Mouse (Mus musculus): ENCODE measurements around the gene Gtpbp3. TPM values are rescaled to one million over a fixed set of nuclear protein-coding genes. Genes with fewer than 3 reads are reported as not detected.
A peak's percentile ranks its signal among the peaks of the same experiment; 100 is the strongest.

The Gtpbp3 gene
- polyA plus RNA-seq, 3 experiments from 2014 or later, result 2.6 to 6.5 (median 3.4) TPM

DNA sequence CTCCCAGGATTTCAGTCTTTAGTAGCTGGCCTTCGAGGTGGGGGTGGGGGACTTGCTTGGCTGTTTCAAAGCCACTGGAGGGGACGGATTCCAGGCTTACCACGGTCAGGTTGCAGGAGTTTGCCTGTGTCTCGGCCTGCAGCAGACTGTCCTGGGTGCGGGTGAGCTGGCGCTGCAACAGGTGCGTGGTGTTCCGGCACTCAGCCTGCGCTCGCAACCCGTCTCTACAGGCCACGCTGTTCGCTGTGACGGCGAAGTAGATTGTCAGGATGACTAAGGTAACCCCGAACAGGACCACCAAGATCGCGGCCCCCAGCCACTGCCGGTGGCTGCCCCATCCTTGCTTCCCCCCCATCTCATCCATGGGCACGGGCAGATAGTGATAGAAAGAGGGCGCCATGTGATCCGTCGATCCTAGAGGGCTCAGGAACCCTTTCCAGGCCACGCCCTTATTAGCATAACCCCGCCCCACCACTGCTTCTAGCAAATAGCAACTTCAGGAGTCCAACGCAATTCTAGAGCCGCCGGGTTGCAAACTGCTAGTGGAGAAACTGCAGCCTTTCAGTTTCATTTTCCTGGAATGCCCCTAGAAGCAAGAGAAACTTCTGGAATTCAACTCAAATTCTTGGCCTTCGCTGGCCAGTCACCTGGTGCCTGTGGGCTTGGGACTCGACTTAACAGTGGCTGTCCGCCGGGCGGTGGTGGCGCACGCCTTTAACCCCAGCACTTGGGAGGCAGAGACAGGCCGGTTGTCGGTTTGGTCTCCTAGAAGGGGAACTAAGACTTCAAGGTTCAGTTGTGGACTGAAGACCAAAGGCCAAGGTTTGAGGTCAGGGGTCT lies 49.3 kb downstream of the Gtpbp3 start, which contains the start of gene Bst2:
TSS of gene Bst2 (minus strand) at position 429 of the 840 bp plus-strand sequence.
- peak; percentile 99 for ATAC-seq

DNA sequence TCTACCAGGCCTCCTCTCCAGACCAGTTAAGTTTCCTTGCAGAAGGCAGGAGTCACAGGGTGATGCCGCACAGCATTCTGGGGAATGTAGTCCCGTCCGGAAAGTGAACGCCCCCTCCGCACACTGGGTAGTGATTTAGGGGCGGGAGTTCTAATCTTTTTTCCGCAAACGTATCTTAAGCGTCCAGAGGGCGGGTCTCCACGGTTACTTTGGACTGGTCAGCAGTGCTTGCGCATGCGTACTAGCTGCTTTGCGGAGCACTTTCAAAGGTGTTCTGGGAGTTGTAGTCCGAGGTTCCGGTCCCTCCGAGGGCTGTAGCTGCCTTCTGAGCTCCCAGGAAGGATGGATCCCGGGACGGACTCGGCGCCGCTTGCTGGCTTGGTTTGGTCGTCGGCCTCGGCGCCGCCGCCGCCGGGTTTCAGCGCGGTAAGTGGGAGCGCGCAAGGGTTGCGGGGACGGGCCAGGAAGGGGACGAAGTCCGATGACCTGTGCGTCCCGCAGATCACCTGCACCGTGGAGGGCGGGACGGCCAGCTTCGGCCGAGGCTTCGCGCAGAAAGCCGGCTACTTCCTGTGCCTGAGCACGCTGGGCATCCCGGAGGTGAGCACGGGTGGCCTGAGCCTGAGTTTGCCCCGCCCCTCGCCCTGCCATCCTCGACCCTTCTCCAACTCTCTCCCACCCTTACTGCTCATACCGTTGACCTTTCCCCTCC lies 54.9 kb downstream of the Gtpbp3 start, which contains the start of gene Mvb12a:
TSS of gene Mvb12a (plus strand) at position 291 of the 712 bp plus-strand sequence.
- ATAC-seq, result peak; percentile 98

DNA sequence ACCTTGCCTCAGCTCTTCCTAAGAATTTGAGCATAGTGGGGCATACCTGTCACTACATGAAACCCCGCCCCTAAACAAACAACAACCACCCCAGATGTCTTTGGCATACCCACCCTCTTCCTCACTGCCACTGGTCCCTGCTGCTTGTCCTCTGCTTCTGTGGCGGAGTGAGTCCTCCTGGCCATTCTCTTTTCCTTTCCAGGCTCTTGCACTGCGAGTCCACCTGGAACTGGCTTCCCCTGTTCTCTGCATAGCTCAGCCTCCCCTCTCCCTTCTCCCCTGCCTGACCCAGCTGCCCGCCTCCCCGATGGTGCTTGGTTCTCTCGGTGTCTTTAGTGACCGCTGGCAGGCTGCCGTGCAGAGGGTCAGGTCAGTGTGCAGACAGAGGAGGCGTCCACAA lies 55.9 kb downstream of the Gtpbp3 start:
- ATAC-seq, result no peak

GRCm38 (mm10) chr8:71545053-71545452 lies 57.1 kb downstream of the Gtpbp3 start:
- no peak for ATAC-seq

DNA sequence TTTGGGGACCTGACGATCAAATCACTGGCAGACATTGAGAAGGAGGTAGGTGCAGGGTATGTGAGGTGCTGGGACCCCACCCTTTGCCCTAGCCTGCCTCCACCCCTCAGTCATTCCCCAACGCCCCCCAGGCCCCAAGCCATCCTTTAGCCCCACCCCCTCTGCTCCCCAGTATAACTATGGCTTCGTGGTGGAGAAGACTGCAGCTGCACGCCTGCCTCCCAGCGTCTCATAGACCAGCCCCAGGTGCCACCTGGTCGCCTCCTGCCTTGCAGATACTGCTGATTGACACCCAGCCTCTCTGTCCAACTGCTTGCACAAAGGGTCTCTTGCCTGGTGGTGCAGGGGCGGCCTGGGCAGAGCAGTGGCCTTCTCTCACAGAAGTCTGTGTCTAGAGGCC lies 59.7 kb downstream of the Gtpbp3 start:
- no peak for ATAC-seq

Other genes with a start within 250 kb of the Gtpbp3 start
- gene Myo9b, start 215.4 kb upstream of the Gtpbp3 start, polyA plus RNA-seq (2017; shearing (Covaris generic)), result 10 to 100 TPM; 18.3 to 20.4 (median 19.4) TPM
- 10 to 100 TPM; 26.5 to 53.0 (median 32.5) TPM for gene Haus8, start 215.2 kb upstream of the Gtpbp3 start, polyA plus RNA-seq (2017; shearing (Covaris generic))
- gene Use1, start 121.3 kb upstream of the Gtpbp3 start, polyA plus RNA-seq (2017; shearing (Covaris generic)), result 100 to 1,000 TPM; 185 to 341 (median 339) TPM
- 1 to 10 TPM; 3.3 to 4.7 (median 4.5) TPM for gene Ocel1, start 116.8 kb upstream of the Gtpbp3 start, polyA plus RNA-seq (2017; shearing (Covaris generic))
- 1 to 10 TPM in 2 of 3 experiments, under 1 TPM in 1; 0.93 to 2.4 (median 1.1) TPM for gene Nr2f6, start 106.1 kb upstream of the Gtpbp3 start, polyA plus RNA-seq (2017; shearing (Covaris generic))
- gene Ushbp1, start 92.3 kb upstream of the Gtpbp3 start, polyA plus RNA-seq (2017; shearing (Covaris generic)), result under 1 TPM in 2 of 3 experiments, not detected in 1; 0.13 to 0.21 TPM
- 10 to 100 TPM; 52.0 to 70.5 (median 54.7) TPM for gene Babam1, start 91.2 kb upstream of the Gtpbp3 start, polyA plus RNA-seq (2017; shearing (Covaris generic))
- 1 to 10 TPM in 2 of 3 experiments, under 1 TPM in 1; 0.62 to 4.9 (median 1.2) TPM for gene Ankle1, start 82.1 kb upstream of the Gtpbp3 start, polyA plus RNA-seq (2017; shearing (Covaris generic))
- gene Abhd8, start 24.4 kb upstream of the Gtpbp3 start, polyA plus RNA-seq (2017; shearing (Covaris generic)), result 10 to 100 TPM; 21.0 to 24.0 (median 23.1) TPM
- gene Mrpl34, start 23.1 kb upstream of the Gtpbp3 start, polyA plus RNA-seq (2017; shearing (Covaris generic)), result 10 to 100 TPM; 68.3 to 83.2 (median 80.6) TPM
- gene Dda1, start 18.9 kb upstream of the Gtpbp3 start, polyA plus RNA-seq (2017; shearing (Covaris generic)), result 10 to 100 TPM; 24.3 to 40.4 (median 25.5) TPM
- under 1 TPM in 2 of 3 experiments, not detected in 1; 0.11 to 0.31 TPM for gene Ano8, start 2.1 kb upstream of the Gtpbp3 start, polyA plus RNA-seq (2017; shearing (Covaris generic))
- not detected for gene Plvap, start 23.6 kb downstream of the Gtpbp3 start, polyA plus RNA-seq (2017; shearing (Covaris generic))
- not detected for gene Ccdc194, start 37.6 kb downstream of the Gtpbp3 start, polyA plus RNA-seq (2017; shearing (Covaris generic))
- 10 to 100 TPM; 52.2 to 66.6 (median 61.8) TPM for gene Bst2, start 49.4 kb downstream of the Gtpbp3 start, polyA plus RNA-seq (2017; shearing (Covaris generic))
- 10 to 100 TPM; 38.1 to 75.7 (median 43.5) TPM for gene Mvb12a, start 54.8 kb downstream of the Gtpbp3 start, polyA plus RNA-seq (2017; shearing (Covaris generic))
- gene Tmem221, start 70.8 kb downstream of the Gtpbp3 start, polyA plus RNA-seq (2017; shearing (Covaris generic)), result 1 to 10 TPM in 1 of 3 experiments, under 1 TPM in 1, not detected in 1; 0.97 to 2.1 TPM
- under 1 TPM in 1 of 3 experiments, not detected in 2; 0.13 TPM for gene Nxnl1, start 78.5 kb downstream of the Gtpbp3 start, polyA plus RNA-seq (2017; shearing (Covaris generic))
- 1 to 10 TPM; 4.5 to 8.6 (median 5.8) TPM for gene Slc27a1, start 80.8 kb downstream of the Gtpbp3 start, polyA plus RNA-seq (2017; shearing (Covaris generic))
- 10 to 100 TPM; 52.1 to 61.7 (median 60.1) TPM for gene Pgls, start 104.1 kb downstream of the Gtpbp3 start, polyA plus RNA-seq (2017; shearing (Covaris generic))
- 1 to 10 TPM; 1.5 to 2.0 (median 1.7) TPM for gene Fam129c, start 109.5 kb downstream of the Gtpbp3 start, polyA plus RNA-seq (2017; shearing (Covaris generic))
- gene Colgalt1, start 122.9 kb downstream of the Gtpbp3 start, polyA plus RNA-seq (2017; shearing (Covaris generic)), result 10 to 100 TPM in 2 of 3 experiments, 1 to 10 TPM in 1; 8.7 to 14.8 (median 13.6) TPM
- gene Unc13a, start 183.7 kb downstream of the Gtpbp3 start, polyA plus RNA-seq (2017; shearing (Covaris generic)), result under 1 TPM; 0.42 to 0.67 (median 0.54) TPM
- gene Jak3, start 188.2 kb downstream of the Gtpbp3 start, polyA plus RNA-seq (2017; shearing (Covaris generic)), result 10 to 100 TPM; 18.9 to 30.3 (median 22.5) TPM
- gene Insl3, start 201.1 kb downstream of the Gtpbp3 start, polyA plus RNA-seq (2017; shearing (Covaris generic)), result 10 to 100 TPM; 11.7 to 25.4 (median 22.8) TPM
- gene B3gnt3, start 213.7 kb downstream of the Gtpbp3 start, polyA plus RNA-seq (2017; shearing (Covaris generic)), result 1 to 10 TPM; 2.8 to 5.6 (median 4.3) TPM
- 10 to 100 TPM; 37.6 to 66.4 (median 54.3) TPM for gene Fcho1, start 237.6 kb downstream of the Gtpbp3 start, polyA plus RNA-seq (2017; shearing (Covaris generic))